Mouse (Mus musculus) MEL (cell line): ENCODE measurements around the gene Scn1a. TPM values are rescaled to one million over a fixed set of nuclear protein-coding genes. Genes with fewer than 3 reads are reported as not detected.

Experiments used
- DNase-seq: peaks from one replicate; pipeline ENCODE4 v3.0.0; 2011; ENCODE audit warnings: low read depth, low spot score
- H3K27ac ChIP-seq: 2 replicates; pipeline ENCODE4 v1.5.1; 2012; ENCODE audit warnings: low read depth, mild to moderate bottlenecking, control low read depth, low read length, moderate library complexity; ENCODE audit not compliant: control insufficient read depth
- H3K27me3 ChIP-seq, 2 experiments: fragments of 150-350 bp in 1 of 2; sonication (generic) in 1 of 2; 2 replicates each; pipeline ENCODE4 v1.6.1; 2012; ENCODE audit warnings: low read length in 2 of 2, mild to moderate bottlenecking in 2 of 2, improper control_type of control experiment in 1 of 2, moderate library complexity in 1 of 2; ENCODE audit not compliant: insufficient read depth in 2 of 2, control insufficient read depth in 1 of 2
- H3K36me3 ChIP-seq, 2 experiments: 2 replicates each; pipeline ENCODE4 v1.6.1; 2012 to 2014; ENCODE audit warnings: low read length in 2 of 2, improper control_type of control experiment in 1 of 2, inconsistent platforms in 1 of 2, mild to moderate bottlenecking in 1 of 2; ENCODE audit not compliant: insufficient read depth in 2 of 2, control insufficient read depth in 1 of 2
- H3K4me1 ChIP-seq, 2 experiments: fragments of 150-350 bp in 1 of 2; sonication (generic) in 1 of 2; 2 replicates each; pipeline ENCODE4 v1.6.1; 2012; ENCODE audit warnings: low read length in 2 of 2, improper control_type of control experiment in 1 of 2, mild to moderate bottlenecking in 1 of 2; ENCODE audit not compliant: insufficient read depth in 2 of 2, control insufficient read depth in 1 of 2
- H3K4me3 ChIP-seq, 2 experiments: fragments of 150-350 bp in 1 of 2; sonication (generic) in 1 of 2; 2 replicates each; pipeline ENCODE4 v1.5.1; 2012; ENCODE audit warnings: low read depth in 2 of 2, low read length in 2 of 2, mild to moderate bottlenecking in 2 of 2, moderate library complexity in 2 of 2, control low read depth in 1 of 2, improper control_type of control experiment in 1 of 2; ENCODE audit not compliant: control insufficient read depth in 1 of 2, insufficient read depth in 1 of 2
- H3K79me2 ChIP-seq: 2 replicates; pipeline ENCODE4 v1.6.1; 2012; ENCODE audit warnings: mild to moderate bottlenecking, low read length, moderate library complexity; ENCODE audit not compliant: control insufficient read depth, poor library complexity, insufficient read depth
- H3K9ac ChIP-seq: 2 replicates; pipeline ENCODE4 v1.6.1; 2012; ENCODE audit warnings: low read depth, mild to moderate bottlenecking, control low read depth, low read length, moderate library complexity; ENCODE audit not compliant: control insufficient read depth, poor library complexity, severe bottlenecking
- H3K9me3 ChIP-seq: fragments of 150-350 bp; sonication (generic); replicated peaks from 2 replicates; pipeline ENCODE4 v1.6.1; 2012; ENCODE audit warnings: mild to moderate bottlenecking, low read length, improper control_type of control experiment, moderate library complexity; ENCODE audit not compliant: insufficient read depth
- BHLHE40 ChIP-seq: IDR thresholded peaks from 2 replicates; pipeline ENCODE4 v1.6.1; 2012; ENCODE audit warnings: low read depth, mild to moderate bottlenecking, inconsistent platforms, low read length, improper control_type of control experiment, borderline replicate concordance
- CTCF ChIP-seq, 3 experiments: IDR thresholded peaks in 2 of 3; conservative IDR thresholded peaks in 1 of 3; 2 replicates each; pipeline ENCODE4 v1.5.1; 2011 to 2012; ENCODE audit warnings: low read length in 3 of 3, low read depth in 2 of 3, mild to moderate bottlenecking in 2 of 3, improper control_type of control experiment in 1 of 3, inconsistent platforms in 1 of 3, mixed read lengths in 1 of 3, moderate library complexity in 1 of 3; ENCODE audit not compliant: control insufficient read depth in 1 of 3, insufficient read depth in 1 of 3, poor library complexity in 1 of 3, severe bottlenecking in 1 of 3
- ELF1 ChIP-seq: IDR thresholded peaks from 2 replicates; pipeline ENCODE4 v1.6.1; 2014; ENCODE audit warnings: low read depth, mild to moderate bottlenecking, inconsistent platforms, low read length, improper control_type of control experiment, moderate library complexity
- EP300 ChIP-seq, 2 experiments: IDR thresholded peaks; 2 replicates each; pipeline ENCODE4 v1.6.1; 2011; ENCODE audit warnings: improper control_type of control experiment in 2 of 2, low read length in 2 of 2, low read depth in 1 of 2, mild to moderate bottlenecking in 1 of 2
- GABPA ChIP-seq: IDR thresholded peaks from 2 replicates; pipeline ENCODE4 v1.6.1; 2012; ENCODE audit warnings: low read depth, mild to moderate bottlenecking, inconsistent platforms, low read length, improper control_type of control experiment, moderate library complexity
- GATA1 ChIP-seq: IDR thresholded peaks from 2 replicates; pipeline ENCODE4 v1.6.1; 2011; ENCODE audit warnings: low read depth, low read length, improper control_type of control experiment
- MAFK ChIP-seq: IDR thresholded peaks from 2 replicates; pipeline ENCODE4 v1.6.1; 2011; ENCODE audit warnings: low read depth, mild to moderate bottlenecking, low read length, improper control_type of control experiment, borderline replicate concordance
- MAZ ChIP-seq: IDR thresholded peaks from 2 replicates; pipeline ENCODE4 v1.6.1; 2012; ENCODE audit warnings: low read depth, mild to moderate bottlenecking, inconsistent platforms, low read length, improper control_type of control experiment
- MEF2A ChIP-seq: IDR thresholded peaks from 2 replicates; pipeline ENCODE4 v1.6.1; 2014; ENCODE audit warnings: low read depth, mild to moderate bottlenecking, inconsistent platforms, low read length, improper control_type of control experiment; ENCODE audit not compliant: poor library complexity, insufficient replicate concordance, severe bottlenecking; ENCODE audit errors: extremely low read depth
- MYB ChIP-seq: IDR thresholded peaks from 2 replicates; pipeline ENCODE4 v1.6.1; 2011; ENCODE audit warnings: mild to moderate bottlenecking, low read depth, low read length, improper control_type of control experiment
- MYC ChIP-seq: IDR thresholded peaks from 2 replicates; pipeline ENCODE4 v1.6.1; 2011; ENCODE audit warnings: low read depth, mild to moderate bottlenecking, low read length, improper control_type of control experiment, moderate library complexity
- NRF1 ChIP-seq: IDR thresholded peaks from 2 replicates; pipeline ENCODE4 v1.6.1; 2014; ENCODE audit warnings: low read depth, mild to moderate bottlenecking, inconsistent platforms, low read length, improper control_type of control experiment, moderate library complexity; ENCODE audit not compliant: poor library complexity, insufficient read depth, severe bottlenecking
- POLR2A ChIP-seq, 2 experiments: IDR thresholded peaks; 2 replicates each; pipeline ENCODE4 v1.6.1; 2011 to 2012; ENCODE audit warnings: low read length in 2 of 2, mild to moderate bottlenecking in 2 of 2, control low read depth in 1 of 2, improper control_type of control experiment in 1 of 2, low read depth in 1 of 2, moderate library complexity in 1 of 2; ENCODE audit not compliant: control insufficient read depth in 1 of 2, insufficient read depth in 1 of 2, poor library complexity in 1 of 2
- POLR2AphosphoS2 ChIP-seq: IDR thresholded peaks from 2 replicates; pipeline ENCODE4 v1.6.1; 2011; ENCODE audit warnings: low read length, improper control_type of control experiment
- TCF12 ChIP-seq: IDR thresholded peaks from 2 replicates; pipeline ENCODE4 v1.6.1; 2014; ENCODE audit warnings: low read depth, mild to moderate bottlenecking, inconsistent platforms, low read length, improper control_type of control experiment, moderate library complexity
- UBTF ChIP-seq: IDR thresholded peaks from 2 replicates; pipeline ENCODE4 v1.6.1; 2012; ENCODE audit warnings: low read depth, mild to moderate bottlenecking, inconsistent platforms, low read length, improper control_type of control experiment, moderate library complexity, borderline replicate concordance; ENCODE audit not compliant: insufficient read depth
- USF2 ChIP-seq, 2 experiments: IDR thresholded peaks; 2 replicates each; pipeline ENCODE4 v1.6.1; 2011 to 2012; ENCODE audit warnings: improper control_type of control experiment in 2 of 2, low read length in 2 of 2, borderline replicate concordance in 1 of 2, inconsistent platforms in 1 of 2, low read depth in 1 of 2, mild to moderate bottlenecking in 1 of 2; ENCODE audit not compliant: insufficient read depth in 1 of 2
- ZC3H11A ChIP-seq: IDR thresholded peaks from 2 replicates; pipeline ENCODE4 v1.6.1; 2012; ENCODE audit warnings: low read depth, mild to moderate bottlenecking, inconsistent platforms, low read length, improper control_type of control experiment
- ZMIZ1 ChIP-seq: IDR thresholded peaks from 2 replicates; pipeline ENCODE4 v1.6.1; 2012; ENCODE audit warnings: low read depth, mild to moderate bottlenecking, inconsistent platforms, low read length, improper control_type of control experiment, moderate library complexity
- ZNF384 ChIP-seq: IDR thresholded peaks from 2 replicates; pipeline ENCODE4 v1.6.1; 2012; ENCODE audit warnings: low read depth, mild to moderate bottlenecking, inconsistent platforms, low read length, improper control_type of control experiment
- polyA plus RNA-seq, 2 experiments: library from polyadenylated mRNA; stranded (reverse) in 1 of 2; unstranded in 1 of 2; fragments of >175 nt in 1 of 2; fragments of >200 nt in 1 of 2; gene quantifications; 2 replicates each; pipeline versions ENCODE4 v1.2.1 to v1.2.4; 2012; ENCODE audit warnings: low replicate concordance in 2 of 2, low read depth in 1 of 2; ENCODE audit not compliant: insufficient read length in 2 of 2, insufficient read depth in 1 of 2, missing spikeins in 1 of 2
- total RNA-seq: library from RNA; depleted of rRNA; stranded (reverse); fragments of 300-350 nt; gene quantifications from 2 replicates; pipeline ENCODE4 v1.2.3, GENCODE M21; 2012

Scn1a gene
- total and polyA plus RNA-seq, 3 experiments = not detected

DNA sequence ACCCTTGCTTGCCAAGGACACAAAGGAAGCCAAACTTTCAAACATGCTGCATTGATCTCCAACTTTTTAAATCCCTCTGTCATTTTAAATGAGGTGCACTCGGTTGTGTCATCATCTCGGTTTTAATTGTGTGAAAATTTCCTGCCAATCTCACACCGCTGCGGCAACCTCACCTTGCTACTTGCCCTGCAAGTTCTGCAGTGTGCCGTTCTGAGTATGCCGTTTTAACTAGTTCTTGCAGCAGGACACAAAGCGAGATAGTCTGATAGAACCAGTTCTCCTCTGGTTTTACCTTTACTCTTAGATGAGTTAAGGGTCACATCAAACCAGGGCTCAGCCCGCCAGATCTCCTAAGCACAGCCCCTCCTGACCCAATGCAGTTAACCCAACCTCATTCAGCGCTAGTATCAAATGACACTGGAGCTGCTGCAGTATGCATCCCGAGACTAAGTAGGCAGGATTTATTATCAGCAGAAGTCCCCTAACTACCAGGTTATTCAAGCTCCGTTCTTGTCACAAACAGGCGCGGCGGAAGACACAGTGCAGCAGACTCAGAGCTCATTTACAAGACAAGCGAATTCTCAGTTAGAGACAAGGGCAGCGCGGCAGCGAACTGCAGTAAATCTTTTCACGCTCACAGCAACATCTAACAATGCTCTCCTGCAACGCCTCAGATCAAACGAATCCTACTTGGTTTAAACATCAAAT lies 722 bp downstream of the Scn1a start:
- Histone ChIP-seq H3K27ac (no peak overlapping the region), H3K4me1 (no peaks in the 10 kb centered on the region), H3K9me3 (no peaks in the 10 kb centered on the region), H3K36me3 (no peaks in the 10 kb centered on the region), H3K4me3 (no peak overlapping the region), H3K9ac (no peak overlapping the region), H3K79me2 (no peaks in the 10 kb centered on the region), H3K27me3 (no peaks in the 10 kb centered on the region)
- no peak for DNase-seq
- TF ChIP-seq MEF2A (no peak), POLR2AphosphoS2 (no peak), TCF12 (no peak), ZMIZ1 (no peak), MAZ (no peak), ZNF384 (no peak), ELF1 (no peak), GABPA (no peak), BHLHE40 (no peak)

DNA sequence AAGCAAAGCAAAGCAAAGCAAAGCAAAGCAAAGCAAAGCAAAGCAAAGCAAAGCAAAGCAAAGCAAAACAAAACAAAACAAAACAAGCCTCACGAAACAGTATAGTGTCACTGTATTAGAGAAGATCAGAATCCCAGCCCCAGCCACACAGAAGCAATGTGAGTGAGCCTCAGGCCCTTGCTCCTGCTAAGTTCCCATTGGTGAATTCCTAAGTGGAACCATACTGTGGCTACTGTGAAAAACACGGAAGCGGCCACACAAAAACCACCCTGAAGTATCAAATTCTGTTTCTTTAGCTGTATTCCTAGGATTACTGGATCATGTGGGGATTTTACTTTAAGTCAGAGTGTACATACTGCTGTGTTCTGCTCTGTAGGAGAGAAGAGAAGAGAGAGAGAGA lies 4.4 kb downstream of the Scn1a start:
- Histone ChIP-seq H3K27ac (no peak overlapping the region), H3K4me1 (no peaks in the 10 kb centered on the region), H3K9me3 (no peaks in the 10 kb centered on the region), H3K36me3 (no peaks in the 10 kb centered on the region), H3K79me2 (no peaks in the 10 kb centered on the region), H3K9ac (no peak overlapping the region), H3K4me3 (no peak overlapping the region), H3K27me3 (no peaks in the 10 kb centered on the region)
- TF ChIP-seq NRF1 (no peak), UBTF (no peak), MEF2A (no peak), TCF12 (no peak), EP300 (IDR thresholded peaks at IDR 0.05; ENCODE audit: low read depth in 1 of 2, low read length in 2 of 2) (no peak), USF2 (IDR thresholded peaks at IDR 0.05; ENCODE audit: borderline replicate concordance in 1 of 2, insufficient read depth in 1 of 2, low read depth in 1 of 2, low read length in 2 of 2) (no peak), GATA1 (no peak), ZNF384 (no peak), ZC3H11A (no peak), POLR2A (IDR thresholded peaks at IDR 0.05; ENCODE audit: control insufficient read depth in 1 of 2, insufficient read depth in 1 of 2, low read depth in 1 of 2, low read length in 2 of 2, poor library complexity in 1 of 2) (no peak), MYC (no peak), GABPA (no peak), MAFK (no peak), ELF1 (no peak), CTCF (IDR thresholded peaks at IDR 0.05 in 2 of 3, conservative IDR thresholded peaks at IDR 0.05 in 1 of 3; ENCODE audit: control insufficient read depth in 1 of 3, insufficient read depth in 1 of 3, low read depth in 2 of 3, low read length in 3 of 3, poor library complexity in 1 of 3, severe bottlenecking in 1 of 3) (no peak), MYB (no peak), POLR2AphosphoS2 (no peak)
- no peak for DNase-seq
